ENCODE assay signal across 8 mouse cellular contexts in genomic region chr14:77141324-77142282, GRCm38 (mm10). TPM values are rescaled to one million over a fixed set of nuclear protein-coding genes. Genes with fewer than 3 reads are reported as not detected.
DNase-seq lines count a peak whose midpoint lies in the region; ATAC-seq lines count a peak whose summit lies in the region.

No protein-coding gene starts in this region.

- no peaks in the 10 kb centered on the region for H3K27me3 ChIP-seq in liver, embryonic 11.5 days (replicated peaks; ENCODE audit: control insufficient read depth, insufficient read depth, low read length)
- H3K27me3 ChIP-seq in neural tube, embryonic 13.5 days: peaks cover 4% of the 10 kb centered on the region; the same call in 1 of the 2 replicates

- no peak overlapping the region for H3K4me3 ChIP-seq in liver, embryonic 11.5 days (ENCODE audit: low read depth, low read length)
- no peak overlapping the region for H3K4me3 ChIP-seq in neural tube, embryonic 13.5 days

- no peaks in the 10 kb centered on the region for H3K9me3 ChIP-seq in liver, embryonic 11.5 days (ENCODE audit: control insufficient read depth, low read length)
- H3K9me3 ChIP-seq in neural tube, embryonic 13.5 days: no peaks in the 10 kb centered on the region

- no peak overlapping the region for H3K9ac ChIP-seq in liver, embryonic 11.5 days (ENCODE audit: low read depth, low read length)
- no peak overlapping the region for H3K9ac ChIP-seq in neural tube, embryonic 13.5 days

- peak; percentile 53; the same call in 1 of the 2 replicates for ATAC-seq in liver, embryonic 11.5 days (replicated peaks; ENCODE audit: low FRiP score)
- peak; percentile 90 for ATAC-seq in neural tube, embryonic 13.5 days (ENCODE audit: low read depth)

- H3K27ac ChIP-seq in liver, embryonic 11.5 days (ENCODE audit: low read depth, low read length): no peak overlapping the region
- 0 out of 2 replicates have a peak overlapping the region, but pooled peaks have one; percentile 24 for H3K27ac ChIP-seq in neural tube, embryonic 13.5 days (replicated peaks)

- H3K4me1 ChIP-seq in liver, embryonic 11.5 days (replicated peaks; ENCODE audit: control insufficient read depth, insufficient read depth, low read length): no peaks in the 10 kb centered on the region
- no peaks in the 10 kb centered on the region; the same call in 1 of the 2 replicates for H3K4me1 ChIP-seq in neural tube, embryonic 13.5 days (replicated peaks)

- no peaks in the 10 kb centered on the region for H3K36me3 ChIP-seq in liver, embryonic 11.5 days (ENCODE audit: control insufficient read depth, insufficient read depth, low read length)
- no peaks in the 10 kb centered on the region for H3K36me3 ChIP-seq in neural tube, embryonic 13.5 days

- H3K4me2 ChIP-seq in liver, embryonic 11.5 days: no peak overlapping the region
- no peak overlapping the region for H3K4me2 ChIP-seq in neural tube, embryonic 13.5 days

- peak; percentile 86 for DNase-seq in 3T3-L1 (ENCODE audit: low read depth, low spot score)
- peak; percentile 65 for DNase-seq in ZHBTc4 (ENCODE audit: low read depth, low spot score)
- peak; percentile 90 for DNase-seq in embryo, embryonic 10 days (ENCODE audit: low spot score)
- peak; percentile 55 to 85 for DNase-seq in heart, adult 18-20 months
- peak; percentile 29 to 72 for DNase-seq in kidney, adult 8-10 months
- peak; percentile 55 for DNase-seq in liver, embryonic 11.5 days (ENCODE audit: low spot score)
- DNase-seq in thymus, postnatal 0 days (ENCODE audit: low spot score): peak; percentile 84

- 28% methylated on average over 16 of the region's 17 CpGs for WGBS in liver, embryonic 11.5 days
- 29% methylated on average over 17 of the region's 17 CpGs for WGBS in neural tube, embryonic 13.5 days

RNA-seq across cellular contexts. Expression of gene Enox1, which starts 15.0 kb away (rescaled TPM):
- total RNA-seq in heart, adult 18-20 months (2021): under 1 TPM; 0.75 to 0.89 TPM
- 0.92 and 1.7 TPM in 2 replicates for polyA plus RNA-seq in liver, embryonic 11.5 days (2014; fragmentation: Nextera tagmentation; extraction: Ambion mirVana)
- 40.4 and 44.9 TPM in 2 replicates for polyA plus RNA-seq in neural tube, embryonic 13.5 days (2015; fragmentation: Nextera tagmentation; extraction: Ambion mirVana)
- 0.55 TPM in 2 replicates for polyA plus RNA-seq in thymus, postnatal 0 days (2015; fragmentation: Nextera tagmentation; extraction: Ambion mirVana)

Comparison
In these comparisons a context has a peak if more than half of its experiments do, and no peak if none do; other contexts are left out.
1. RNA of gene Enox1, which starts 15.0 kb away (polyA plus RNA-seq): 40.4 to 44.9 TPM in neural tube, embryonic 13.5 days; 0.92 to 1.7 TPM in liver, embryonic 11.5 days and 0.55 TPM in thymus, postnatal 0 days; every median in the first group is over 10 times any median in the second.
2. Peak in every context shown above with its lines, with median percentiles within 50 percentile points of each other: DNase-seq.